9 mouse cellular contexts compared by ENCODE assay signal in the genomic region with DNA sequence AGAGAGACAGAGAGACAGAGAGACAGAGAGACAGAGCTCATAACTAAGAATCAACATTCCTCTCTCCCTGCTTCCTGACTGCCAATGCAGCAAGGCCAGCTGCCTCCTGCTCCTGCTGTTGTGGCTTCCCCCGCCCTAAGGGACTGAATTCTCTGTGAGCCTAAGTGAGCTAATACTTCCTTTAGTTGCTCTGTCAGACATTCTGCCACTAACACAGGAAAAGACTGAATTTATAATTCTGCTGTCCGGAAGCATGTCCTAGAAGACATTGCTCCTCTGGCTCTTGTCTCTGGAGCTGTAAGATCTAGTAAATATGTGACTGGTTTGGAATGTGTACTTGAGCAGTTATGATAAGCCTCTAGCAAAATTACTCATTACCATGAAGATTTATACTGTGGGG.
DNase-seq lines count a peak whose midpoint lies in the region; ATAC-seq lines count a peak whose summit lies in the region.
"Had no signal": no experiment of that assay in that cellular context is flagged by ENCODE, and none has a peak within 500 bp of the region (broad histone marks: within the 10 kb centered on the region; RNA-seq: fewer than 3 reads in every experiment).

No protein-coding gene starts in this region.

- H3K9me3 ChIP-seq in intestine, embryonic 15.5 days = no peaks in the 10 kb centered on the region
- H3K9me3 ChIP-seq in lung, embryonic 15.5 days = no peaks in the 10 kb centered on the region
- H3K9me3 ChIP-seq in forebrain, embryonic 13.5 days (replicated peaks) = no peaks in the 10 kb centered on the region
- H3K9me3 ChIP-seq: forebrain, embryonic 10.5 days had no signal

- no peak overlapping the region for H3K9ac ChIP-seq in intestine, embryonic 15.5 days
- no peak overlapping the region for H3K9ac ChIP-seq in lung, embryonic 15.5 days
- H3K9ac ChIP-seq in forebrain, embryonic 13.5 days = no peak overlapping the region

- no peaks in the 10 kb centered on the region for H3K36me3 ChIP-seq in intestine, embryonic 15.5 days
- H3K36me3 ChIP-seq in lung, embryonic 15.5 days = no peaks in the 10 kb centered on the region
- no peaks in the 10 kb centered on the region for H3K36me3 ChIP-seq in forebrain, embryonic 13.5 days (ENCODE audit: poor library complexity, severe bottlenecking)
- H3K36me3 ChIP-seq: forebrain, embryonic 10.5 days had no signal

- no peak overlapping the region; the same call in 1 of the 2 replicates for H3K27ac ChIP-seq in intestine, embryonic 15.5 days
- H3K27ac ChIP-seq in lung, embryonic 15.5 days = 0 out of 2 replicates have a peak overlapping the region, but pooled peaks have one; percentile 19
- H3K27ac ChIP-seq in forebrain, embryonic 13.5 days = no peak overlapping the region
- H3K27ac ChIP-seq: forebrain, embryonic 10.5 days had no signal

- peak; percentile 43 for DNase-seq in adrenal gland, adult 2 months
- no peak for DNase-seq in adrenal gland, adult 8-10 months
- peak; percentile 79 for DNase-seq in 416B (ENCODE audit: low read depth)
- DNase-seq in MN1 (ENCODE audit: low spot score) = no peak
- DNase-seq in right cerebral cortex, postnatal 10 days (ENCODE audit: low spot score in 2 of 2) = no peak

- no peaks in the 10 kb centered on the region for H3K27me3 ChIP-seq in intestine, embryonic 15.5 days (replicated peaks)
- no peaks in the 10 kb centered on the region for H3K27me3 ChIP-seq in lung, embryonic 15.5 days
- H3K27me3 ChIP-seq in forebrain, embryonic 13.5 days = no peaks in the 10 kb centered on the region

- H3K4me3 ChIP-seq in intestine, embryonic 15.5 days (replicated peaks) = no peak overlapping the region
- H3K4me3 ChIP-seq in lung, embryonic 15.5 days = no peak overlapping the region
- H3K4me3 ChIP-seq in forebrain, embryonic 13.5 days = no peak overlapping the region
- H3K4me3 ChIP-seq: forebrain, embryonic 10.5 days had no signal

- 41% methylated on average over 2 of the region's 2 CpGs for WGBS in intestine, embryonic 15.5 days
- WGBS in lung, embryonic 15.5 days = 27% methylated on average over 2 of the region's 2 CpGs
- WGBS in forebrain, embryonic 13.5 days = 74% methylated on average over 2 of the region's 2 CpGs

- H3K4me2 ChIP-seq in intestine, embryonic 15.5 days (replicated peaks) = no peak overlapping the region
- H3K4me2 ChIP-seq in lung, embryonic 15.5 days = no peak overlapping the region
- H3K4me2 ChIP-seq in forebrain, embryonic 13.5 days = no peak overlapping the region

- peaks cover 5% of the 10 kb centered on the region; the same call in 1 of the 2 replicates for H3K4me1 ChIP-seq in intestine, embryonic 15.5 days (replicated peaks)
- peaks cover 17% of the 10 kb centered on the region for H3K4me1 ChIP-seq in lung, embryonic 15.5 days
- no peaks in the 10 kb centered on the region for H3K4me1 ChIP-seq in forebrain, embryonic 13.5 days
- H3K4me1 ChIP-seq: forebrain, embryonic 10.5 days had no signal

- peak; percentile 63 for ATAC-seq in intestine, embryonic 15.5 days
- ATAC-seq in lung, embryonic 15.5 days (ENCODE audit: borderline replicate concordance, extremely low read depth, low FRiP score, low TSS enrichment) = peak; percentile 43; the same call in 1 of the 2 replicates
- no peak for ATAC-seq in forebrain, embryonic 13.5 days

Comparison
In these comparisons a context has a peak if more than half of its experiments do, and no peak if none do; other contexts are left out.
1. DNase-seq: peak in adrenal gland, adult 2 months (single experiment) and 416B (single experiment); none in adrenal gland, adult 8-10 months (single experiment), MN1 (single experiment) and right cerebral cortex, postnatal 10 days (0 of 2).